Mouse (Mus musculus): ENCODE data around the gene Irgm1. TPM values are rescaled to one million over a fixed set of nuclear protein-coding genes. Genes with fewer than 3 reads are reported as not detected.

Irgm1 gene
- total RNA-seq (2023; ENCODE audit: inconsistent age): 38.4 to 53.1 TPM (median 43.4 TPM) in 4 replicates

DNA sequence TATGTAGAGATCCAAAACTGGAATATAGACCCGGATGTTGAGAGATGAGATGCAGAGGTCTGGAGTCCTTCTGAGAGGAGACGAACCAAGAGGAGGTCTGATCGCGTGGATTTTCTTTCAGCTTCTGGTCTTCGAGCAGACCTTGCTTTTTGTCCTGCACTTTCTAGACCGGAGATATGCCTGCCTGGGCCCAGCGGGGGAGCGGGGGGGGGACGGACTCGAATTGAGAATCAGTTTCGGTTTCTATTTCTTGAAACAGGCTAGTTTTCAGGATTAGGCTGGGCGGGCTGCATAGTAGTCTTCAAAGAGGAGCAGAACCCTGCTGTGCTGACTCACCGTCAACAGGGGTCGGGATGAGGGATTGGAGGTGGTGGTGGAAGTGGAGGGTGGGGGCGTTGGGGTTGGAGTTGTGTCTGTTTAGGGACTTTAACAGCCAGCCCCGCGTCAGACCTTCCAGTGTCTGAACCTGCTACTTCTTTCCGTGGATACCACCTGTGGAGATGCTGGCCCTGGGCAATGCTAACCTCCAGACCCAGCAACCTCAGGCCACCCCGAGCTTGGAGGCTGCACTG lies at the start of gene Irgm1:
TSS of gene Irgm1 (minus strand) at position 483 of the 572 bp plus-strand sequence.

DNA sequence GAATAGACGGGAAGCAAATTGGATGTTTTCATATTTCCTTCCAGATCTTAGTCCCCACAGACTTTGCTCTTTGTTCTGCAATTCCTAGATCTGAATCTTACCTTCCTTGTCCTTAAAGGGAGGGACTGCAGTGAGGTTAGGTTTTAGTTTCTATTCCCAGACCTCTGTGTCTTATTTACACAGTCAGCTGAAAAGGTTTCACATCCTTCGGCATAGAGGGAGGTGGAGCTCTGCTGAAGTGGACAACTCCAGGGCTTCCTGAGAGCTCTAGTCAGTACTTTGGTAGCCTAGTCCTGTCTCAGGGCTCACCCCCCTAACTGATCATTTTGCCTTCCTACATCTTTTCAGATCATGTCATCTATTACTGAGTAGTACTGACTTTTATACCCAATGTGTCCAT lies 30.5 kb upstream of the Irgm1 start, which contains the start of gene Gm5431:
TSS of gene Gm5431 (minus strand) at position 194 of the 400 bp plus-strand sequence.

DNA sequence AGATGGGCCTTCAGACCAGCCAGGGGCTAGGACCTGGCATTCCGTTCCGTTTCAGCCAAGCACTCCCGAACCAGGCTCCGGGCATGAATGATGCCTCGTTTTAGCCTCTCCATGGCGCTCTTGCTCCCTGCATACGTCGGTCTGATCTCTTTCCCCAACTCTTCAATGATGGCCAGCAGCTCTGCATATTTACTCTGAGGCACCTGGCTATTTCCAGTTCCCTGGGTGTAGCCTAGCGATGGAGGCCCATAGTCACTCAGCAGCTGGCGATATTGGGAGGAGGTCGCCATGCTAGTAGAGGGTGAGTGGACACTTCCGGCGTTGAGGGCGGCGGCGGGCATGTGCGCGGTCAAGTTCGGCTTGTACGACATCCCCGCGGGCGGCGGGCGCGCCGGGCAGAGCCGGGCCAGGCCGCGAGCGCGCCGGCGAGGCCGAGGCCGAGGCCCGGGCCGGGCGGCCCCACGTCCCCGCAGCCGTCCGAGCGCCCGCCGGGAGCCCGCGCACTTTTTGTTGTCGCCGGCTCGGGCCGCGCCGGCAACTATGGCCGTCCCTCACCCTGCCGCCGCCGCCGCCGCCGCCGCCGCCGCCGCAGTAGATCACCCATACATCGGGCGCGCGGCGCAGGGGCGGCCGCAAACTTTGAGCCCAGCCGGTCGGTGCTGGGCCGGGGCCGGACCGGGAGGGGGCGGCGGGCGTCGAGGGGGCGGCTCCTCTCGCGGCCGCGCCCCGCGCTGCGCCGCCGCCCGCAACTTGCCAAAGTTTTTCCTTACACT lies 45.3 kb downstream of the Irgm1 start, which contains the start of the genes Trim7 and Gm12184:
TSS of gene Trim7 (plus strand) at position 162 of the 773 bp plus-strand sequence.
TSS of gene Gm12184 (minus strand) at position 677 of the 773 bp plus-strand sequence.

DNA sequence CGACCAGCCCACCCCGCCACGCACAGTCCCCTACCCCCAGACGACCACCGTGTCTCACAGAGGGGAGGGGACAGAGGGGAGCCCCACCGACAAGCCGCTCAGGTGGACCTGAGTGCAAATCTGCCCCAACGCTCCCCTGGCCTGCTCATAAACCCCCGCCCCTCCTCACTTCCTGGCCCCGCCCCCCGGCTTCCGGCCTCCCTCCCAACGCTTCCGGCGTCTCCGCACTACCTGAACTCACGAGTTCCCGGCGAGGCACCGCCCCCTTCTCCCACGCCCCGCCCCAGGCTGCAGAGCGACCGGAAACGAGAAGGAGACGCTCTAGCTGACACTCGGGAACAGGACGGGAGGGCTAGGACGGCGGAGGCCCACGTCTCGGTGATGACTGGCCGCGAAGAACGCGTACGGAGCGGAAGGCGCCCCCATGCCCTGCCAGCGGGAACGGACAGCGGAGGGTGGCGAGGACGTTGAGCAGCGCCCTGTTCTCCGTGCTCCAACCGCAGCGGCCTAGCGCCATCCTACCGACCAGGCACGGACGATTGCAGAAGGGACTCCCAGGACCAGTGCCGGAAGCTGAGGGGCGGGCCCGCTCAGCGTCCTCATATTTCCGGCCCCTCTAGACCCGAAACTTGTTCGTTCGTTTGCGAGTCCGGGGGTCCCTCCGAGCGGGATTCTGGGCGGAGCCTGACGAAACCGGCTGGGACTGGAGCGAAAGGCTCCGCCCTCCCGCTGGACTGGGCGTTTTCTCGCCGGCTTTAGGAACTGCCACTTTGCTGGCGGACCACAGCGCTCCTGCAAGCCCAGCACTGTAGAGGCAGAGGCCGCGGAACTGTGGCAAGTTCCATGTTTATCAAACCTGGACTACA lies 54.5 kb downstream of the Irgm1 start, which contains the start of gene Trim41:
TSS of gene Trim41 (minus strand) at position 554 of the 866 bp plus-strand sequence.

Other genes with a start within 250 kb of the Irgm1 start
- gene Rack1, start 71.4 kb downstream of the Irgm1 start, total RNA-seq (2023; ENCODE audit: inconsistent age): 1,496 to 1,621 TPM (median 1,552 TPM) in 4 replicates
- 54.3 to 70.1 TPM (median 66.1 TPM) in 4 replicates for gene Trim41, start 54.3 kb downstream of the Irgm1 start, total RNA-seq (2023; ENCODE audit: inconsistent age)
- gene Trim7, start 45.5 kb downstream of the Irgm1 start, total RNA-seq (2023; ENCODE audit: inconsistent age): 150 to 194 TPM (median 166 TPM) in 4 replicates
- 1.1 to 1.7 TPM (median 1.3 TPM) in 4 replicates for gene Gm12184, start 45.0 kb downstream of the Irgm1 start, total RNA-seq (2023; ENCODE audit: inconsistent age)
- gene Gm5431, start 30.5 kb upstream of the Irgm1 start, total RNA-seq (2023; ENCODE audit: inconsistent age): 8.8 to 14.4 TPM (median 10.4 TPM) in 4 replicates
- gene Psme2b, start 74.5 kb upstream of the Irgm1 start, total RNA-seq (2023; ENCODE audit: inconsistent age): 44.1 to 57.9 TPM (median 54.0 TPM) in 4 replicates
- 0.35 to 0.63 TPM (median 0.47 TPM) in 4 replicates for gene Olfr56, start 107.2 kb upstream of the Irgm1 start, total RNA-seq (2023; ENCODE audit: inconsistent age)
- gene 9930111J21Rik1, start 107.7 kb upstream of the Irgm1 start, total RNA-seq (2023; ENCODE audit: inconsistent age): 87.0 to 97.7 TPM (median 90.3 TPM) in 4 replicates
- 1.3 to 2.0 TPM (median 1.8 TPM) in 4 replicates for gene Gm12185, start 120.5 kb upstream of the Irgm1 start, total RNA-seq (2023; ENCODE audit: inconsistent age)
- gene Tgtp1, start 122.5 kb upstream of the Irgm1 start, total RNA-seq (2023; ENCODE audit: inconsistent age): 0.30 to 1.1 TPM (median 0.63 TPM) in 3 of 4 replicates, not detected in the other
- 102 to 129 TPM (median 125 TPM) in 4 replicates for gene 9930111J21Rik2, start 179.6 kb upstream of the Irgm1 start, total RNA-seq (2023; ENCODE audit: inconsistent age)
- gene Tgtp2, start 192.5 kb upstream of the Irgm1 start, total RNA-seq (2023; ENCODE audit: inconsistent age): 2.7 to 6.9 TPM (median 4.7 TPM) in 4 replicates
- gene Ifi47, start 204.9 kb upstream of the Irgm1 start, total RNA-seq (2023; ENCODE audit: inconsistent age): 34.5 to 48.6 TPM (median 39.6 TPM) in 4 replicates
- not detected in 4 replicates for gene Olfr1396, start 243.2 kb upstream of the Irgm1 start, total RNA-seq (2023; ENCODE audit: inconsistent age)